Mouse (Mus musculus) liver, embryonic 13.5 days (tissue): ENCODE results near the gene Sh3bp2. TPM values are rescaled to one million over a fixed set of nuclear protein-coding genes. Genes with fewer than 3 reads are reported as not detected.

ENCODE experiments used
- ATAC-seq: fragments of 200-750 bp; cut with Nextera tagmentation; 2 replicates; pipeline ENCODE4 v1.8.0; 2017; ENCODE audit warnings: low read depth, mild to moderate bottlenecking, moderate number of reproducible peaks, moderate library complexity
- DNase-seq: peaks from one replicate; pipeline ENCODE4 v3.0.0; 2022
- H3K27ac ChIP-seq: fragments of 300-500 bp; sonication (generic); 2 replicates; pipeline ENCODE4 v1.5.1; 2015; ENCODE audit warnings: moderate library complexity, mild to moderate bottlenecking, inconsistent platforms
- H3K27me3 ChIP-seq: fragments of 300-500 bp; sonication (generic); 2 replicates; pipeline ENCODE4 v1.6.1; 2015; ENCODE audit warnings: mild to moderate bottlenecking, inconsistent platforms
- H3K36me3 ChIP-seq: fragments of 300-500 bp; sonication (generic); 2 replicates; pipeline ENCODE4 v1.6.1; 2015; ENCODE audit warnings: mild to moderate bottlenecking, inconsistent platforms
- H3K4me1 ChIP-seq: fragments of 300-500 bp; sonication (generic); replicated peaks from 2 replicates; pipeline ENCODE4 v1.6.1; 2015; ENCODE audit warnings: inconsistent platforms
- H3K4me2 ChIP-seq: fragments of 300-500 bp; sonication (generic); 2 replicates; pipeline ENCODE4 v1.6.1; 2015; ENCODE audit warnings: inconsistent platforms, mild to moderate bottlenecking, moderate library complexity
- H3K4me3 ChIP-seq: fragments of 300-500 bp; sonication (generic); replicated peaks from 2 replicates; pipeline ENCODE4 v1.5.1; 2015; ENCODE audit warnings: mild to moderate bottlenecking, inconsistent platforms
- H3K9ac ChIP-seq: fragments of 300-500 bp; sonication (generic); 2 replicates; pipeline ENCODE4 v1.6.1; 2015; ENCODE audit warnings: mild to moderate bottlenecking, inconsistent platforms
- H3K9me3 ChIP-seq: fragments of 300-500 bp; sonication (generic); replicated peaks from 2 replicates; pipeline ENCODE4 v1.6.1; 2016; ENCODE audit warnings: inconsistent platforms
- WGBS: fragments of 180-500 bp; shearing (Covaris S2); methylation state at CpG from one replicate; pipeline ENCODE4 v1.1.7; 2015; ENCODE audit not compliant: insufficient replicate concordance; 5-methylcytosine and 5-hydroxymethylcytosine counted together
- polyA plus RNA-seq: library from polyadenylated mRNA; unstranded; fragments of >200 nt; fragmentation: Nextera tagmentation; extraction: Ambion mirVana; gene quantifications from 2 replicates; pipeline ENCODE4 v1.2.1, GENCODE M21; 2015

Gene Sh3bp2
- polyA plus RNA-seq, 1 experiment from 2014 or later, result 2.4 TPM

- 89% methylated on average over 3 of the region's 3 CpGs for WGBS
Measured at GRCm38 (mm10) chr5:34512486-34512885, 13.2 kb upstream of the Sh3bp2 start.

GRCm38 (mm10) chr5:34513466-34514217, 12.0 kb upstream of the Sh3bp2 start, which contains the start of gene Tnip2:
Gene Tnip2, minus strand, starts transcription at chr5:34513991.
- Histone ChIP-seq H3K9ac (peak within 1 kb of the TSS; percentile 90), H3K27ac (peak within 1 kb of the TSS; percentile 69), H3K27me3 (no peaks in the 10 kb centered on the region), H3K4me2 (peak within 1 kb of the TSS; percentile 100), H3K4me1 (peaks cover 31% of the 10 kb centered on the region), H3K36me3 (no peaks in the 10 kb centered on the region), H3K4me3 (peak within 1 kb of the TSS; percentile 82), H3K9me3 (no peaks in the 10 kb centered on the region)
- peak; percentile 96 for DNase-seq
- WGBS, result under 1% methylated on average over 64 of the region's 64 CpGs
- peak; percentile 92 for ATAC-seq

More at GRCm38 (mm10) chr5:34512486-34512885, 13.2 kb upstream of the Sh3bp2 start:
- Histone ChIP-seq H3K27me3 (no peaks in the 10 kb centered on the region), H3K9me3 (no peaks in the 10 kb centered on the region), H3K4me1 (peaks cover 23% of the 10 kb centered on the region), H3K27ac (no peak overlapping the region), H3K4me3 (peak overlapping the region; percentile 82; the same call in 1 of the 2 replicates), H3K4me2 (peak overlapping the region; percentile 100), H3K9ac (no peak overlapping the region), H3K36me3 (no peaks in the 10 kb centered on the region)
- DNase-seq (no peak), ATAC-seq (no peak)

- no peaks in the 10 kb centered on the region for H3K9me3 ChIP-seq
- H3K4me1 ChIP-seq, result peaks cover 31% of the 10 kb centered on the region
- no peak for DNase-seq
- no peak overlapping the region for H3K27ac ChIP-seq
- no peaks in the 10 kb centered on the region for H3K27me3 ChIP-seq
- WGBS, result 10% methylated on average over 7 of the region's 7 CpGs
- H3K4me3 ChIP-seq, result peak overlapping the region; percentile 82
- no peaks in the 10 kb centered on the region for H3K36me3 ChIP-seq
- H3K4me2 ChIP-seq, result peak overlapping the region; percentile 100
- ATAC-seq, result peak; percentile 35
- H3K9ac ChIP-seq, result peak overlapping the region; percentile 60
Measured at GRCm38 (mm10) chr5:34514218-34514566, 11.4 kb upstream of the Sh3bp2 start.

GRCm38 (mm10) chr5:34515096-34515495, 10.5 kb upstream of the Sh3bp2 start:
- no peak overlapping the region for H3K4me2 ChIP-seq
- DNase-seq, result no peak
- ATAC-seq, result no peak
- no peak overlapping the region for H3K4me3 ChIP-seq
- no peak overlapping the region for H3K9ac ChIP-seq
- H3K4me1 ChIP-seq, result peaks cover 34% of the 10 kb centered on the region
- H3K27ac ChIP-seq, result no peak overlapping the region
- no peaks in the 10 kb centered on the region for H3K27me3 ChIP-seq
- H3K9me3 ChIP-seq, result no peaks in the 10 kb centered on the region
- H3K36me3 ChIP-seq, result no peaks in the 10 kb centered on the region

- 10% methylated on average over 3 of the region's 3 CpGs for WGBS
- no peaks in the 10 kb centered on the region for H3K9me3 ChIP-seq
- DNase-seq, result peak; percentile 69
- ATAC-seq, result peak; percentile 16; the same call in 1 of the 2 replicates
- H3K4me3 ChIP-seq, result no peak overlapping the region
- H3K27ac ChIP-seq, result no peak overlapping the region
- H3K4me2 ChIP-seq, result no peak overlapping the region
- no peaks in the 10 kb centered on the region for H3K27me3 ChIP-seq
- H3K4me1 ChIP-seq, result peaks cover 43% of the 10 kb centered on the region
- no peak overlapping the region for H3K9ac ChIP-seq
- no peaks in the 10 kb centered on the region for H3K36me3 ChIP-seq
Measured at GRCm38 (mm10) chr5:34517913-34518312, 7.7 kb upstream of the Sh3bp2 start.

GRCm38 (mm10) chr5:34519389-34519910, 6.2 kb upstream of the Sh3bp2 start:
- 71% methylated on average over 9 of the region's 9 CpGs for WGBS
- DNase-seq (no peak), ATAC-seq (no peak)
- Histone ChIP-seq H3K36me3 (no peaks in the 10 kb centered on the region), H3K4me1 (peaks cover 32% of the 10 kb centered on the region), H3K27me3 (0 out of 2 replicates have a peak, but pooled peaks cover 3% of the 10 kb centered on the region), H3K9me3 (no peaks in the 10 kb centered on the region), H3K4me3 (no peak overlapping the region), H3K27ac (peak overlapping the region; percentile 11; the same call in 1 of the 2 replicates), H3K9ac (no peak overlapping the region), H3K4me2 (no peak overlapping the region)

GRCm38 (mm10) chr5:34520458-34521209, 5.0 kb upstream of the Sh3bp2 start:
- no peak overlapping the region for H3K4me2 ChIP-seq
- 22% methylated on average over 11 of the region's 11 CpGs for WGBS
- peaks cover 31% of the 10 kb centered on the region for H3K4me1 ChIP-seq
- peak overlapping the region; percentile 11; the same call in 1 of the 2 replicates for H3K27ac ChIP-seq
- H3K4me3 ChIP-seq, result no peak overlapping the region
- no peak overlapping the region for H3K9ac ChIP-seq
- H3K27me3 ChIP-seq, result 0 out of 2 replicates have a peak, but pooled peaks cover 5% of the 10 kb centered on the region
- no peaks in the 10 kb centered on the region for H3K9me3 ChIP-seq
- H3K36me3 ChIP-seq, result no peaks in the 10 kb centered on the region
- DNase-seq (no peak), ATAC-seq (no peak; the same call in 1 of the 2 replicates)

GRCm38 (mm10) chr5:34521337-34521736, 4.3 kb upstream of the Sh3bp2 start:
- no peaks in the 10 kb centered on the region for H3K9me3 ChIP-seq
- 58% methylated on average over 3 of the region's 3 CpGs for WGBS
- DNase-seq (no peak), ATAC-seq (no peak)
- no peaks in the 10 kb centered on the region for H3K36me3 ChIP-seq
- no peak overlapping the region for H3K4me2 ChIP-seq
- peaks cover 38% of the 10 kb centered on the region for H3K4me1 ChIP-seq
- H3K27me3 ChIP-seq, result 0 out of 2 replicates have a peak, but pooled peaks cover 5% of the 10 kb centered on the region
- H3K27ac ChIP-seq, result 0 out of 2 replicates have a peak overlapping the region, but pooled peaks have one; percentile 11
- no peak overlapping the region for H3K4me3 ChIP-seq
- H3K9ac ChIP-seq, result 0 out of 2 replicates have a peak overlapping the region, but pooled peaks have one; percentile 17

GRCm38 (mm10) chr5:34523958-34524485, 1.6 kb upstream of the Sh3bp2 start:
- H3K4me1 ChIP-seq, result peaks cover 55% of the 10 kb centered on the region
- H3K9ac ChIP-seq, result no peak overlapping the region
- H3K36me3 ChIP-seq, result no peaks in the 10 kb centered on the region
- H3K27ac ChIP-seq, result no peak overlapping the region
- DNase-seq (no peak), ATAC-seq (no peak)
- 54% methylated on average over 4 of the region's 4 CpGs for WGBS
- H3K4me3 ChIP-seq, result no peak overlapping the region
- H3K4me2 ChIP-seq, result no peak overlapping the region
- no peaks in the 10 kb centered on the region for H3K9me3 ChIP-seq
- H3K27me3 ChIP-seq, result peaks cover 10% of the 10 kb centered on the region; the same call in 1 of the 2 replicates

GRCm38 (mm10) chr5:34524511-34524910, 1.1 kb upstream of the Sh3bp2 start:
- Histone ChIP-seq H3K27me3 (peaks cover 10% of the 10 kb centered on the region; the same call in 1 of the 2 replicates), H3K9me3 (no peaks in the 10 kb centered on the region), H3K4me1 (peaks cover 56% of the 10 kb centered on the region), H3K9ac (no peak overlapping the region), H3K4me2 (no peak overlapping the region), H3K27ac (no peak overlapping the region), H3K4me3 (no peak overlapping the region), H3K36me3 (no peaks in the 10 kb centered on the region)
- ATAC-seq (no peak), DNase-seq (no peak)

- peak overlapping the region; percentile 76 for H3K9ac ChIP-seq
- ATAC-seq, result no peak
- 41% methylated on average over 5 of the region's 5 CpGs for WGBS
Measured at GRCm38 (mm10) chr5:34526477-34526775, 788 bp downstream of the Sh3bp2 start.

More at GRCm38 (mm10) chr5:34526477-34526775, 788 bp downstream of the Sh3bp2 start:
- Histone ChIP-seq H3K4me1 (peaks cover 56% of the 10 kb centered on the region), H3K27me3 (peaks cover 10% of the 10 kb centered on the region; the same call in 1 of the 2 replicates), H3K4me3 (peak overlapping the region; percentile 75), H3K27ac (peak overlapping the region; percentile 80), H3K4me2 (peak overlapping the region; percentile 84), H3K9me3 (no peaks in the 10 kb centered on the region), H3K36me3 (no peaks in the 10 kb centered on the region)
- no peak for DNase-seq
